Mouse (Mus musculus) cerebellum, adult 11-12 months (tissue): ENCODE data around the gene Eml1.

ENCODE experiments used
- DNase-seq: peaks from one replicate; pipeline ENCODE4 v3.0.0; 2022

The Eml1 gene

DNA sequence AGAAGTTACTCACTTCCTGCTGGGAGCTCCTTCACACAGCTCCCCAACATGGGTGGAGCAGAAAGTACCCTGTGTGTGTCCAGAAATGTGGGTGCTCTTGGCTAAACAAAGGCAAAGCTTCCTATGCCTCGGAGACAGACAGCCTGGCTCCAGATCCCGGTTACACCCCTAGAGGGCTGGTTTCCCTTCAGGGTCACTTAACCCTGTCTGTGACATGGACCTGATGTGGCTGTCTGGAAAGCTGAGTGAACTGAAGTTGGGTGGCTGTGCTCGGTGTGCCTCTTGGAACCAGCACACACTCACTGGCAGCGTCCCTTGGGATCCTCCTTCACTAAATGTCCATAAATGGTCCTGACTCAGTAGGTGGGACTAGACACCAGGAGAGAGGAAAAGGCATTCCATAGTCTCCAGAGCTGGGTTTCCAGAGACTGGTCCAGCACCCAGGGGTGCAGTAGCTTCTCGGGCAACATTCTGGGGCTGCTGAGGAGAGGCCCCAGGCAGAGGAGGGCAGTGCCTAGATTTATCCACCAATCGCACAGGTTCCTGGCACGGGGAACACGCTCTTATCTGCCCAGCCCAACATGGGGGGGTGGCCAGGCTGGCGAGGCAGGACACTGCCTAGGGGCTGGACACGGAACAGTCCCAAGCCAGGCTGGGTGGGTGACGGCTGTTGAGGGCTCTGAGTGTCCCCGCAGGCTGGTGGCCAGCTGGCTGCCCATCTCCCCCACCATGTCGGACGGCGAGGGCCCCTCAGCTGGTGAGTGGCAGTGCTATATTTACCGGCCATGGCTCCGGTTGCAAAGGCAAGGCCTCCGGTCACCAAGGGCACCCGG, at the start of gene Eml1:
TSS of gene Eml1 (plus strand) at position 362 of the 833 bp plus-strand sequence.
- DNase-seq, result no peak

DNA sequence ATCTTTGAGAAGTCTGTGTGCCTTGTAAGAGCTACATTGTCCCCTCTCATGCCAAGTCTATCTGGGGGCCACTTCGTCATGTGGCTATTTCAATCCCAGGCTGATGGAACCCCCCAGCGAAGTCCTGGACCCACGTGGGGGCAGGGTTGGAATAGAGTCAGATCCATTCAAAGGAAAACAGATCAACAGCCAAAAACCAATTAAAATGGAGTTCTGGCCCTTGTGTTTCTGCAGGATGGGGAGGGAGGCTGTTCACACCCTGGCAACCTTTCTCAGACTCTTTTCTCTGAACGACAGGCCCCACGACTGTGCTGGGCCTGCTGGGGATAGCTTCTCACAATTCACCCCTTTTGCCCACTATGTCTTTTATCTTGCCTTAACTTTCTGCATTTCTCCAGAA, 44.4 kb upstream of the Eml1 start:
- no peak for DNase-seq

DNA sequence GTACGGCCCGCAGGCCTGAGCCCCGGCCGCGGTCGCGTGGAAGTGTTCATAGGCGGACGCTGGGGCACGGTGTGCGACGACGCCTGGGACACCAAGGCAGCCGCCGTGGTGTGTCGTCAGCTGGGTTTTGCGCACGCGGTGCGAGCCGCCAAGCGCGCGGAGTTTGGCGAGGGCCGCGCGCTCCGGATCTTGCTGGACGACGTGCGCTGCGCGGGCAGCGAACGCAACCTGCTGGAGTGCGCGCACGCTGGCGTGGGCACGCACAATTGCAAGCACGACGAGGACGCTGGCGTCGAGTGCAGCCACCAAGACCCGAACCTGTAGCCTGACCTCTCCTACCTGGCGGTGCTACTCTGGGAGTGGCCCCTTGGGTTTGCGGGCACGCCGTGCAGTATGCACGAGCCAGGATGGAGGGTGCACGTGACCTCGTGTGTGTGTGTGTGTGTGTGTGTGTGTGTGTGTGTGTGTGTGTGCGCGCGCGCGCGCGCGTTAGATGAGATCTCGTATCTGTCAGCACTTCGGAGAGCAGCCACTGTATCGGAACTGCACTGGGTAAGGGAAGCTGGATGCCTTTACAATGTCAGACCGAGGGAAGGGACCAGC, 42.8 kb upstream of the Eml1 start:
- peak; percentile 44 for DNase-seq

DNA sequence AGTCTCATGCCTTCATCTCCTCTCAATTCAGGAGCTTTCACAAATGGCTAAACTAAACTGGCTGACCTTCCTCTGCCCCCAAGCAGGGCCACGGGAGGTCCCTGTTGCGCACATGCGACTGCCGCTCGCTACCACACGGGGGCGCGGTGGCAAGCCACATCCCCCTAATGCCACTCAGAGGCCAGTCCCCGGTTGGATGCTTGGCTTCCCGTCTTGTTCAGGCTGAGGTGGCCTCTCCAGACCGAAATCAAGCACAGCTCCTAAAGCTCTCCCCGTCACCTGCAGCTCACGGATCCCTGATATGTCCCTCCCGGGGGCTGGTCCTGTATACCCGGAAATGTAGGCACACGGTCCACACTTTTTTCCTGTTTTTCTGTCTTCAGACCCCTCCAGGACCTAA, 37.7 kb upstream of the Eml1 start:
- peak; percentile 85 for DNase-seq

DNA sequence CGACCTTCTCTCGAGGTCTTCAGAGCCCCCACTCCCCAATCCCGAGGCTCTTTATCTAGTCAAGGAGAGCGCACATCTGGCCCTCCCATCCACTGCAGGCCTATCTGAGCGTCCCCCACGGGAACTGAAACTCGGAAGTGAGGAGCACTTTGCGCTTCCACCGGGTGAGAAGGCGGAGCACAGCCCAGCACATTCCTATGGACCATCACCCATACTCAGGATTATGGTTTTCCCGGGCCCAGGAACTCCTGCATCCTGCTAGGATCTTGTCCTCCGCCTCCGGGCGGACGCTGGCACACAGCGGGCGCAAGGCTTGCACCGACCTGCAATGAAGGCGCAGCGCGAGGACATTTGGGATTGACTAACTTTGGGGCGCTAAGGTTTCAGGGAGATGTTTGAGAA, 37.3 kb upstream of the Eml1 start:
- DNase-seq, result no peak

DNA sequence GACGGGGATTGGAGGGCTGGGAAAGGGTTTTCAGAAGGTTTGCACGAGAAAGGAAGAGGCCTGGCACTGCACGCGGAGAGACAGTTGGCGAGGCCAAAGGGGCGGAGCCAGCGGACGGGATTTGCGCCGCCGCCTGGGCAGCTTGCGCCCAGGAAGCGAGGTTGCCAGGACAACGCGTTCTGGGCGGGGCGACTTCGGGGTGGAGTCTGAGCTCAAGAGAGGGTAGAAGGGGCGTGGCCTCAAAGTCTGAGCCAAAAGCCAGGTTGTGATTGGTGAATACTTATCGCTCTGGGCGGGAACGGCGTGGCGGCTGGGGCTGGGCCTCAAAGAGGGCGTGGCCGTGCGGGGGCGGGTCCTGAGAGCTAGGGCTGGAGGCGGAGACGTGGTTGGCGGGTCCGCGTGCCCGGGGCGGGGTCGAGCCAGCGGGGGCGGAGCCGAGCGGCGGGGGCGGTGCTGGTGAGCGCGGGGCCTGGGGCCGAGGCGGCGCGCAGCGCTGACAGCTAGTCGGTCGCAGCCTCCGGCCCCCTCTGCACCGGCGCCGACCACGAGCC, 36.8 kb upstream of the Eml1 start, which contains the start of gene Cyp46a1:
TSS of gene Cyp46a1 (plus strand) at position 487 of the 551 bp plus-strand sequence.
- peak; percentile 98 for DNase-seq

DNA sequence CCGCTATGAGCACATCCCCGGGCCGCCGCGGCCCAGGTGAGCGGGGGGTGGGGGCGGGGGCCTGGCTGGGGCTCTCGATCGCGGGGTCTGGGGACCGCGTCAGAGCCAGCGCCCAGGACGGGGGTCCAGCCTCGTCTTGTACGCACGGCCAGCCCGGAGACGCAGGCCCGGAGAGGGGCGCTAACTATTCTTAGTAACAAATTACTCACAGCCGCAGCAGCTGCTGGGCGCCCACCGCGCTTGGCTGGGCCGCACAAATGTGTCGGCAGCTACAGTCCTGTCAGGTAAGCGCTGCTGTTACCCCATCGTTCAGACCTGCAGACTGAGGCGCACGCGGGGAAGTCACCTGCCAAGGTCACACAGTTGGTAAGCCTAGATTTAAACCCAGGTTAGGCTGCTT, 36.2 kb upstream of the Eml1 start:
- peak; percentile 62 for DNase-seq

DNA sequence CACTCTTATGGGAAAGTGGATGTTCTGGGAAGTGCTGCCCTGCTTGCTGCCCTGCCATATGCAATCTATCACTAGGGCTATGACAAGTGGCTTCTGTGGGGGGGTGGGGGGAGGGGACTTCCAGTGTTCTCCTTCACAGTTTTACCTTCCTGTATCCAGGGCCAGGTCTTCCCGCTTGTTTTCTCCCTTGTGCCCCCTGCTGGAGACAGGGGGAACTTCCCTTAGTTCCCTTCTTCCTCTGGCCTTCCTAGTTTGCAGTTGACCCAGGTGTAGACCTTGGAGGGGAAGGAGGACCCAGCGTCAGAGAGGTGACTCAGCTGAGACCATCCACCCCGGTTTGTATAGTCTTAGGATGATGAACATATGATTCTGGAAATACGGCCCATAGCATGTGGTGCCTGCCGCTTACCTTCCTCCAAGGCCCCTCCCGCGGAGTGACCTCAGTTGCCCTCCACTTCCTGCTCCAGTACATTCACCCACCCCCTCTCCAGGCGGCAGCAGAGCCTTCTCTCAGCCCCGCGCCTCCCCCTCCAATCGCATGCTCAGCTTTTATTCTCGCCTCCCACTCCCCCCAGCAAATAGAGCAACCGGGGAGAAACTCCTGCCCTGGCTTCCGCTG, 32.1 kb upstream of the Eml1 start:
- peak; percentile 48 for DNase-seq

DNA sequence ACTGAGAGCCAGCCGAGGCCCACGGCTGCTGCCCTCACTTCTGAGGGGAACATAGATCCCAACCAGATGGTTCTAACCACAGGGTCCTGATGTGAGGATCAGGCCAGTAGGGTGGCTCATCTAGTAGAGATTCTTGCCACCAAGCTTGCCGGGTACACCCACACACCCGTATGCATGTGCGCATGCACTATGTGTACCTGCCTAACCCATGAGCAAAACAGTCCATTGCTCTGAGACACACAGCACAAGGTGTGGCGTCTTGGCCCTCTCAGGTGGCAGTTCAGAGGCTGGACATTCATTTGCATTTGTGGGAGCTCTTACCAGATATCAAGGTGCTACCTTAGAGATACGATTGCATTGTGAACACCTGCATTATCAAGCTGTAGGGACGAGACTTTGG, 22.6 kb upstream of the Eml1 start:
- DNase-seq, result peak; percentile 3

DNA sequence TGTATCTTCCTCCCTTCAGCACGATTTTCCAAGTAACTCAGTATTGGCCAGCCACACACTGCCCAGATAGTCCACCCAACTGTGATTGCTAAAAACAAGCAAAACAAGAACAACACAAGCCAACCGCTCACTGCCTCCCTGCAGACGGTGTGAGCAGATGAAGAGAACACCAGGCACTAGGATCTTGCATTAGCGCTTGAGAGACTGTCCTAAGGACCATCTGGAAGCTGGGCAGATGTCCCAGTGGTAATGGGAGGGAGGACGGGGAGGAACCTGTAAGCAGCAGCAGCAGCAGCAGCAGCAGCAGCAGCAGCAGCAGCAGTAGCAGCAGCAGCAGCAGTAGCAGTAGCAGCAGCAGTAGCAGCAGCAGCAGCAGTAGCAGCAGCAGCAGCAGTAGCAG, 21.7 kb upstream of the Eml1 start:
- DNase-seq, result no peak

DNA sequence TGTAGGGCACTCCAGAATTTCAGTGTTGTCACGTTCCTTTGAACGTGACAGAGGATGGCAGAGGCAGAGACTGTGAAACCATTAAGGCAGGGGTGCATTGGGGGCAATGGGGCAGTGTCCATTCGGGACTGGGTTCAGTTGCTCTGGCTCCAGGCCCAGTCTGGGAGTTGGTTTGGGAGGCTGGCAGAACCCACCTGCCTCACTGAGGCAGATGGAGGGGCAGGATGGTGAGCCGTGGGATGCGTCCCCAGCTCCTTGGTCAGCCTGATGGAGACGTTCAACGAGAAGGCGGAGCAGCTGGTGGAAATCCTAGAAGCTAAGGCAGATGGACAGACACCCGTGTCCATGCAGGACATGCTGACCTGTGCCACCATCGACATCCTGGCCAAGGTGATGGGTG, 19.8 kb upstream of the Eml1 start:
- DNase-seq, result no peak

DNA sequence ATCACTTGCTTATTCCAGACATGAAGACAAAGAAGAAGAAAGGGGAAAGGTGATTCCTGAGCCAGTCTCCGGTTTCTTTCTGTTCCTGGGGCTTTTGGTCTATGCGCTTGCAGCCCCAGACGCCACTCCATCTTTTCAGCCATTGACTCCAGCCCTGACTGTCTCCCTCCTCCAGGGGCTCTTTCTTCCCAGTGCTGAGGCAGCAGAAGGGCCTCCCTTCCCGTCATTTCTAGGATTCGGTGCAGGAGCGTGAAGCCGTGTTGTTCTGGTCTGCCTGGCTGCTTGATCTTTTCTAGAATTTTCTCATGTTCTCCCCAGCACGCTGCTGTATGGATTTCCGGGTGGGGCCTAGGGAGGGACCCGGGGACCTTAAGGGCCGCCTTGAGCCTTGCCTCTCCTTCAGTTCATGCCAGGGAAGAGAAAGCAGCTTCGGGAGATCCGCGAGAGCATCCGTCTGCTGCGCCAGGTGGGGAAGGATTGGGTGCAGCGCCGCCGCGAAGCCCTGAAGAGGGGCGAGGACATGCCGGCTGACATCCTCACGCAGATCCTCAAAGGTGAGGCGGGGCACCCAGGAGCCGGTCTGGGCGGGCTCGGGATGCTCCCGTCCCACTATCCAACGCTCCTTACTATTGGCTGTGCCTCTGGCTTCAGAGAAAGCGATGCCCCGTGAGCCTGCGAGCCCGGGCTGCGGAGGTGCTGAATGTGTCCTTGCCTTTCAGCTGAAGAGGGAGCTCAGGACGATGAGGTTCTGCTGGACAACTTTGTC, 18.2 kb upstream of the Eml1 start:
- DNase-seq, result no peak

DNA sequence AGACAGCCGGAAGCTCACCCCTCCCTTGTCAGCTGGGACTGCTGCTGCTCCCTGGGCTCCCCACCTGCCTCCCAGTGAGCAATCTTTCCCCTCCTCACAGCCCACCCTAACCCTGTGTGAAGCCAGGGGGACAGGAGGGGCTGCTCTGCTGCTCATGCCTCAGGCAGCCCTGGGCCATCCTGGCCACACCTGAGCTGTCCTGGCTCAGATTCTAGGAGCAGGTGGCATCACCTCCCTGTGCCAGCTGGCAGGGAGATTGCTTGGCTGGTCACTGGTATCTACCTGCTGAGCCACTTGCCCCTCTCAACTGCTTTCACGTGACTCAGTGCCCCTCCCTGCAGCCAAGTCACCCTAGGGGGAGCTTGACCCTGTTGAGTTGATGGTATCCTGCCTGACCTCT, 16.5 kb upstream of the Eml1 start:
- DNase-seq, result peak; percentile 96

DNA sequence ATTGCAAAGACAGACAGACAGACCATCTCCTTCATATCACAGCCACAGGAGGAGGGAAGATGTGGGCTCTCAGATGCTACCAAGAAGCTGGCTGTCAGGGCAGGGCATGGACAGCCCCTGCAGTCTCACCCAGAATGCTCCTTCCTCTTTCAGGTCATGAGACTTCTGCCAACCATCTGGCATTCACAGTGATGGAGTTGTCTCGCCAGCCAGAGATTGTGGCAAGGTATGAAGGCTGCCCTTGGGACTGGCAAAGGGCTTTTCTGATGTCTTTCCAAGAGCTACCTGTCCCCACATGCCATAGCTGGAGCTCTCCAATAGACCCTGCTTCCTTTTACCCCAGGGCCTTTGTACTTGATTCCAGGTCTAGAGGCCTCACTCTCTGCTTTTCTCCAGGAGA, 15.5 kb upstream of the Eml1 start:
- DNase-seq, result peak; percentile 91

DNA sequence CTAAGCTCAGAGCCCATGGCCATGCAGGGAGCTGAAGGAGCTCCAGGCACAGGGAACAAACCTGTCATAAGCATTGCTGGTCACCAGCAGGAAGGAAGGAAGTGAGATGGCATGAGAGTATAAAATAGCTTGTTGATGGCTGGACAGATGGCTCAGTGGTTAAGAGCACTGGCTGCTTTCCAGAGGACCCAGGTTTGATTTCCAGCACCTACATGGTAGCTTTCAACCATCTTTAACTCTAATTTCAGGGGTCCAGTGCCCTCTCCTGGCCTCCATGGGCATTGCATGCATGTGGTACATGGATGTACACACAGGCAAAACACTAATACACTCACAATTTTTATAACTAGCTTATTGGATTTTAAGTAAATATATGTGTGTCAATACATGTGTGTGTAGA, 14.8 kb upstream of the Eml1 start:
- DNase-seq, result no peak

DNA sequence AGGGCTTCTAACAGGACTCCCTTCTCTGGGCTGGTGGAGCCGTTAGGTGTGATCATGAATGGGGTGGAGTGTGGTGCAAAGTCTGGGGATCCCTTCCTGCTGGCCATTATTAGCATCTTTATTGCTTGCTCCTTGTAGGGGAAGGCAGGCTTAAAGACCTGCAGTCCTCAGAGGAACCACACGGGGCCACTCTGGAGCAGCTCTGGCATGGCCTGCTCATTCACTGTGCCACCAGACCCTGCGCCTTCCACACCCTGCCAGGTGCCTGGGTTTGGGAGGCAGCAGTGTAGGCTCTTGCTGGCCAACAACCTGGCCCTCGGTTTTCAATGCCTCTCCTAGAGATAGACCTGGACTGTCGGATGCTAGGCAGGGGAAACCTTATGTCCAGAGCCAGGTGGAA, 7.0 kb upstream of the Eml1 start:
- DNase-seq, result peak; percentile 96

DNA sequence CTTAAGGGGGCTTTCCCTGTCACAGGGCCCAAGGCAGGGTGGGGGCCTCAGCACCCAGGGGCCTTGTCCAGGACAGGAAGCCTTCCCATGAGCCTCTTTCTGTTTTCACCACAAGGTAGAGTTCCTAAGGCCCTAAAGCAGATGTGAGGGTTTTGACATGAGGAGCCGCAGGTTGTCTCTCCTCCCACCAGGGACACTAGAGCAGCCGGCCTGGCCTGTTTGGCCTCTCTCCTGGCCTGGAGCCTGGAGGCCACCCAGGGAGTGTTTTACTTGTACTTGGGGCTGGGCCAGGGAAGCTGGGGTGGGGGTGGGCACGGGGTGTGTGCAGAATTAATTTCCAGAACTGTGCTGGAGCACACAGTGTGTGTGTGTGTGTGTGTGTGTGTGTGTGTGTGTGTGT, 5.4 kb upstream of the Eml1 start:
- no peak for DNase-seq

DNA sequence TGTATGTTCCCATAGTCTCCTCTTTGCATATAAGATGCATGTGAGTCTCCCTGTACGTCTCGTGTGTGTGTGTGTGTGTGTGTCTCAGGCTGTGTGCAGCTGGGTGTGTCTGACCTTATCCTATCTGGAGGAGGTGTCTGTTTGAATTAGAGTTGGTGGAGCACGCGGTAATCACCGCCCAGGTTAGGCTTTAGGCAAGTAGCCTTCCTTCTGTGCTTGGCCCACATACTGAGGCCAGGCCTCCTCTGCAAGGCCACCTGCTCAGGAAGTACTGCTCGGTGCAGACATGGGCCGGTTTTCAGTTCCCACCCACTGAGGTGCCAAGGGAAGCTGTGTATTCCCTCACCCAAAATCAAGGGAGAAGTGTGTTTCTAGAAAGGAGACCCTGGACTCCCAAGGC, 4.9 kb upstream of the Eml1 start:
- DNase-seq, result no peak

DNA sequence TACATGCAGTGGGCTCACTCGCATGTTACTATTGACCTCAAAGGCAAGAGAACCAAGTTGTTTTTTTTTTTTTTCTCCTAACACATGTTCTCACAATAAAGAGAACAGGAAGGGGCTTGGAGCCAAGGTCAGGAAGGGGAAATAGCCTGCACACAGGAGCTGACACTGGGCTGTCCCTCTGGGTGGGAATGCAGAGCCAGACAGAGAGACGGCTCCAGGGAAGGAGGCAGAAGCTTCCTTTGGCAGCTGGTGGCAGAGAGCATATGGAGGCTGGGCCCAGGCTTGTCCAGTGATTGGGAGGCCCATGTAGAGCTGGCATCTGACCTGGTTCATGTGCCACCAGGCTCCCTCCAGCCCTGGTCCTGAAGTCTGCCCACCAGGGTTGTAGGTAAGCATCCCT, 2.8 kb upstream of the Eml1 start:
- peak; percentile 68 for DNase-seq

DNA sequence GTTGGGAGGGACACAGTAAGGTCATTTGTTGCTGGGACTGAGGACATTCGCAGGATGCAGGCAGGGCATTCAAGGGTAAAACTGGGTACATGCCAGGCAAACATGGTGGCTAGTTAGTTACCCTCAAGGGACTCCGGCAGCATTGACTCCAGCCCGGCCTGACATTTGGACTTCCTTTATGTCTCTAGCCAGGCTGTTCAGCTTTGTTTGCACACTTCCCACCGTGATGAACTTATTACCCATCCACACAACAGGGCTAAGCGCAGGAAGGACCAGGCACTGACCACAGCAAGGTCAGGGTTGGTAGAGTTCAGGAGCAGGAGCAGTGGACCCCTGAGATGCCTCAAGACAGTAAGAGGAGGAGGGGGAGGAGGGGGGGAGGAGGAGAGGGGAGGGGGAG, 1.8 kb upstream of the Eml1 start:
- no peak for DNase-seq

DNA sequence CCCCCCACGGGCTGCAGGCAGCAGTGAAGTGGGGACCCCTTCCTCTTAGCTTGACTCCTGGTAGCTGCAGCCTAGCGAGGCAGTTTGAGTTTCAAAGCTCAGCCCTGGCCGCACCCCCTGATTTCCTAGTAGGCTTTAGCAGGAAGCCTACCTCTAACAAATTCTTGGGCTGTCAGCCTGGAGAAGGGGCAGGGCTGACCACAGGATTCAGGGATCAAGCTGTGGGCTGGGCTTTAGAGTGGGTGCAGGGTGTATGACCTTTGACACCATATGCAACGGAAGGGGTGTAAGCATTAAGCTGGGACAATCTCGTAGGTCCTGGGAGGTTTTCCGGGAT, 640 bp downstream of the Eml1 start:
- no peak for DNase-seq

DNA sequence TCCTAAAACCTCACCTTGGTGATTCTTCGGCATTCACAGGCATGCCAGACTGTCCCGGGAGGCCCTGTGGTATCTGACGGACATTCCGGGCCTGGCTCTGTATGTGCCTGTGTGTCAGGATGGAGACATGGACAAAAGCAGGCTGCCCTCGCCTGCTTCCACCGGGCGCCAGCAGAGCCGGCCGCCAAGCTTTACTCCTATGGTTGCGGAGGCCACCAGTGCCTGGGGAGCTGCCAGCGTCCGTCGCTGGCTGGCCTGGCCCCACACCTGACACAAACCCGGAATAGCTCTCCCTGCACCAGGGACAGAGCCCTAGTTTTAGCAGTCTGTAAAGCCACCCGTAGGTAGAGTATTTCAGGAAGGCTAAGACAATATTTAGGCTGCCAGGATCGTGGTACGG, 1.5 kb downstream of the Eml1 start:
- peak; percentile 82 for DNase-seq

DNA sequence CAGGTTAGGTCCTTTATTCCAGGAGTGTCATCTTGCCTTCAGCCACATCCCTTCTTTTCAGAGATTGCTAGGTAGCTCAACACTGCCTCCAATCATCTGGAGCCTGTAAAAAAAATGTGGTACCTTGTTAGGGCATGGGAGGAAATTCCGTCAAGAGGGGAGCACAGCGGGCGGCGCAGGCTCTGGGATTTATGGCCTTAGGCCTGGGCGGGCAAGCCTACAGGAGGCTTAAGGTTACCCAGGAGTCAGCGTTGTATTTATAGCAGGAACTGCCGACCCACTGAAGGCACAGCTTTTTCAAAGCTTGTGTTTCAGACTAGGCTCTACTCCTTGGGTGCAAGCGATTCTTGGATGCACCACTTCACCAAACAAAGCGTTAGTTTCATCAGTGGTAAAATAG, 2.9 kb downstream of the Eml1 start:
- DNase-seq, result no peak
